Mouse (Mus musculus): ENCODE data around the gene Abcc6. TPM values are rescaled to one million over a fixed set of nuclear protein-coding genes. Genes with fewer than 3 reads are reported as not detected.
A peak's percentile ranks its signal among the peaks of the same experiment; 100 is the strongest.

The Abcc6 gene
- polyA plus RNA-seq, 1 experiment from 2014 or later, result 0.78 TPM

DNA sequence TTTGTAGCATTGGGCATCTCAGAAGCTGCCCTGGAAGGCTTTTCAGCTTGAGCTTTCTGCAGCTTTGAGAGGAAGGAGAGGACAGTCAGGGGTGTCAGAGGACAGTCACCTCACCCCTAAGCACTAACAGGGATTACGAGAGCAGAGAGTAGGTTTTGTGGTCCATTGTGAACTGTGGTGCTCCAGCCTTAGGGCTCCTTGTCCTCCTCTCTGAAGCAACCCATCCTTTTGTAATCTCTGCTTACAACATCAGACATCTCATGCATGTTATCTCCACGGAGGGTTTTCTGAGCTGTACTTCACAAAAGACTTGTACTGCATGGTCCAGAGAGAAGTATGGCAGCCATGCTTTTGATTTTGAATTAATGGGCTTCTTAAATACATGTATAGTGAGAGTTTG is 4.9 kb upstream of the Abcc6 start:
- peak overlapping the region; percentile 48; the same call in 1 of the 2 replicates for H3K4me2 ChIP-seq (replicated peaks; ENCODE audit: low read depth, low read length)
- peaks cover 16% of the 10 kb centered on the region; the same call in 1 of the 2 replicates for H3K4me1 ChIP-seq (ENCODE audit: control insufficient read depth, insufficient read depth, low read length)
- WGBS, result 68% methylated on average over 2 of the region's 2 CpGs
- H3K27me3 ChIP-seq (ENCODE audit: control insufficient read depth, insufficient read depth, low read length), result no peaks in the 10 kb centered on the region
- H3K36me3 ChIP-seq (ENCODE audit: control insufficient read depth, insufficient read depth, low read length), result peaks cover 4% of the 10 kb centered on the region; the same call in 1 of the 2 replicates
- ATAC-seq (ENCODE audit: insufficient number of reproducible peaks, insufficient read depth, low FRiP score, low read depth), result no peak
- no peak overlapping the region for H3K4me3 ChIP-seq (ENCODE audit: low read depth, low read length)
- no peak overlapping the region for H3K27ac ChIP-seq (ENCODE audit: low read length)
- H3K9me3 ChIP-seq (ENCODE audit: control insufficient read depth, low read depth, low read length), result no peaks in the 10 kb centered on the region
- H3K9ac ChIP-seq (replicated peaks; ENCODE audit: low read depth, low read length), result no peak overlapping the region

DNA sequence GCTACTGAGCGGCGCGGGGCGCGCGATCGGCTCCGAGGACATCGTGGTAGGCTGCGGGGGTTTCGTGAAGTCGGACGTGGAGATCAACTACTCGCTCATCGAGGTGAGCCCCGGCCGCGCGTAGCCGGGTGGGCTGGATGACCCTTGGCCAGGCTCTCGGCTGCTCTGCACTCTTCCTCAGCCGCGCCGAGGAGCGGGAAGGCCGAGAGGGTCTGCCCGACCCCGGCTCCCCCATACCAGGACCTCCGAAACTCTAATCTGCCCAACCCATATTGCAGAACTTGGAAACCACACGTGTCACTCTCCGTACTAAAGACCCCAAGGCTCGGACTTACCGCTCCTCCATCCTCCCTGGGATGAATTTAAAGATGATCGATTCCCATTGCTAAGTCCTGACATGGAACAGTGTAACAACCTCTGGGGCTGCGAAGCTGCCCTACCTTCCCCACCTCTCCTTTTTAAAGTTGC is 3.8 kb upstream of the Abcc6 start:
- Histone ChIP-seq H3K9me3 (ENCODE audit: control insufficient read depth, low read depth, low read length) (no peaks in the 10 kb centered on the region), H3K9ac (replicated peaks; ENCODE audit: low read depth, low read length) (peak overlapping the region; percentile 81), H3K4me1 (ENCODE audit: control insufficient read depth, insufficient read depth, low read length) (peaks cover 13% of the 10 kb centered on the region; the same call in 1 of the 2 replicates), H3K4me3 (ENCODE audit: low read depth, low read length) (peak overlapping the region; percentile 95), H3K27ac (ENCODE audit: low read length) (no peak overlapping the region), H3K4me2 (replicated peaks; ENCODE audit: low read depth, low read length) (peak overlapping the region; percentile 48), H3K36me3 (ENCODE audit: control insufficient read depth, insufficient read depth, low read length) (peaks cover 4% of the 10 kb centered on the region; the same call in 1 of the 2 replicates), H3K27me3 (ENCODE audit: control insufficient read depth, insufficient read depth, low read length) (no peaks in the 10 kb centered on the region)
- no peak for ATAC-seq (ENCODE audit: insufficient number of reproducible peaks, insufficient read depth, low FRiP score, low read depth)
- under 1% methylated on average over 35 of the region's 35 CpGs for WGBS

DNA sequence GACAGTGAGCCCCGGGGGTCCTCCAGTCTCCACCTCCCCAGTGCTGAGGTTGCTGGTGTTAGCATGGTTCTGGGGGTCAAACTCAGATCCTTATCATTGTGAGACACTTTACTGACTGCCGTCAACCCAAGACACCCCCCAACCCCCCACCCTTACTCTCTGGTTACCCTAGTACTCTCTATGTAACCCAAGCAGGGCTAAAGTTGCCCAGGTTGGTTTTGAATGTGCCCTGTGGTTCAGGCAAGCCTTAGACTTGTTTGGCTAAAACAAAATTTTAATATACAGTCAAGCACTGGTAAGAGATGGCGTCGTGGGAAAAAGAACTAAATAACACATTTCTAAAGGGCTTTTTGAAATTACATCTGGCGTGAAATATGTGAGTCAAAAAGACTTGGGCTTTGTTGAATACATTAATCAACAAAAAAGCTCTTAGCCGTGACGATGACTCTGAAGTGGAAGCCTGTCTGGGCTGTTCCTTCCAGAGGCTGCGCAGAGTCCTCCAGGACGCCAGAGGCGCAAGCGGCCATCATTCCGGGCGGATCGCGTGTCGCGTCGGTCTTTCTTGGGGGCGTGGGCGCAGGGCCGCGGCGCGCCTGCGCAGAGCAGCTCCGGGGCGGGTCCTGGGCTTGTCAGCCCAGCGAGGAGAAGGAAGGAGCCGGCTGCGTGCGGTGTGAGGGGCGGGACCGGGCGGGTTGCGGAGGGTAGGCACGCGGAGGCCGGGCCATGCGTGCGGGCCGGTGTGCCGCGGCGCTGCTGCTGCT is 3.2 kb upstream of the Abcc6 start, which contains the start of gene Nomo1:
TSS of gene Nomo1 (plus strand) at position 590 of the 761 bp plus-strand sequence.
- Histone ChIP-seq H3K27ac (ENCODE audit: low read length) (no peak within 1 kb of the TSS), H3K4me2 (replicated peaks; ENCODE audit: low read depth, low read length) (peak within 1 kb of the TSS; percentile 48), H3K4me3 (ENCODE audit: low read depth, low read length) (peak within 1 kb of the TSS; percentile 95), H3K36me3 (ENCODE audit: control insufficient read depth, insufficient read depth, low read length) (peaks cover 2% of the 10 kb centered on the region; the same call in 1 of the 2 replicates), H3K9me3 (ENCODE audit: control insufficient read depth, low read depth, low read length) (no peaks in the 10 kb centered on the region), H3K9ac (replicated peaks; ENCODE audit: low read depth, low read length) (peak within 1 kb of the TSS; percentile 81), H3K27me3 (ENCODE audit: control insufficient read depth, insufficient read depth, low read length) (no peaks in the 10 kb centered on the region), H3K4me1 (ENCODE audit: control insufficient read depth, insufficient read depth, low read length) (peaks cover 9% of the 10 kb centered on the region; the same call in 1 of the 2 replicates)
- WGBS, result 5% methylated on average over 44 of the region's 44 CpGs
- ATAC-seq (ENCODE audit: insufficient number of reproducible peaks, insufficient read depth, low FRiP score, low read depth), result peak; percentile 93

DNA sequence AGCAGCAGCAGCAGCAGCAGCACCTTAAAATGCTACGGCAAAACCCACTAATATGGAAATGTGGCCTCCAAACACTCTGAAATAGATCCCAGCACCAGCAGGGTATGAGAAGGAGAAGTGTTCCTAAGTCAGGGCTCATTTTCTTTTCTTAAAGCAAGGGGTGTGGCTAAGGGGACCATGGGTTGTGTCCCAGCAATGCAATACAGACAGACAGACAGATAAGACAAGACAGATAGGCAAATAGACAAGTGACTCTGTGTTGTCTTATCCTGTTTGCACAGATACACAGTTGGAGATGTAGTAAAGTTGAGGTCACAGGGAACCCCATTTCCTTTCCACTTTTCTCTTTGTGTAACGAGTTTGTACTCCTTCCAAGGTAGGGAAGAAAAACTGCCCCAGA is 973 bp upstream of the Abcc6 start:
- H3K27me3 ChIP-seq (ENCODE audit: control insufficient read depth, insufficient read depth, low read length), result no peaks in the 10 kb centered on the region
- H3K4me3 ChIP-seq (ENCODE audit: low read depth, low read length), result no peak overlapping the region
- H3K9me3 ChIP-seq (ENCODE audit: control insufficient read depth, low read depth, low read length), result no peaks in the 10 kb centered on the region
- WGBS, result 66% methylated on average over 2 of the region's 2 CpGs
- peaks cover 9% of the 10 kb centered on the region; the same call in 1 of the 2 replicates for H3K4me1 ChIP-seq (ENCODE audit: control insufficient read depth, insufficient read depth, low read length)
- no peaks in the 10 kb centered on the region for H3K36me3 ChIP-seq (ENCODE audit: control insufficient read depth, insufficient read depth, low read length)
- no peak overlapping the region for H3K27ac ChIP-seq (ENCODE audit: low read length)
- ATAC-seq (ENCODE audit: insufficient number of reproducible peaks, insufficient read depth, low FRiP score, low read depth), result no peak
- no peak overlapping the region for H3K4me2 ChIP-seq (replicated peaks; ENCODE audit: low read depth, low read length)
- no peak overlapping the region for H3K9ac ChIP-seq (replicated peaks; ENCODE audit: low read depth, low read length)

DNA sequence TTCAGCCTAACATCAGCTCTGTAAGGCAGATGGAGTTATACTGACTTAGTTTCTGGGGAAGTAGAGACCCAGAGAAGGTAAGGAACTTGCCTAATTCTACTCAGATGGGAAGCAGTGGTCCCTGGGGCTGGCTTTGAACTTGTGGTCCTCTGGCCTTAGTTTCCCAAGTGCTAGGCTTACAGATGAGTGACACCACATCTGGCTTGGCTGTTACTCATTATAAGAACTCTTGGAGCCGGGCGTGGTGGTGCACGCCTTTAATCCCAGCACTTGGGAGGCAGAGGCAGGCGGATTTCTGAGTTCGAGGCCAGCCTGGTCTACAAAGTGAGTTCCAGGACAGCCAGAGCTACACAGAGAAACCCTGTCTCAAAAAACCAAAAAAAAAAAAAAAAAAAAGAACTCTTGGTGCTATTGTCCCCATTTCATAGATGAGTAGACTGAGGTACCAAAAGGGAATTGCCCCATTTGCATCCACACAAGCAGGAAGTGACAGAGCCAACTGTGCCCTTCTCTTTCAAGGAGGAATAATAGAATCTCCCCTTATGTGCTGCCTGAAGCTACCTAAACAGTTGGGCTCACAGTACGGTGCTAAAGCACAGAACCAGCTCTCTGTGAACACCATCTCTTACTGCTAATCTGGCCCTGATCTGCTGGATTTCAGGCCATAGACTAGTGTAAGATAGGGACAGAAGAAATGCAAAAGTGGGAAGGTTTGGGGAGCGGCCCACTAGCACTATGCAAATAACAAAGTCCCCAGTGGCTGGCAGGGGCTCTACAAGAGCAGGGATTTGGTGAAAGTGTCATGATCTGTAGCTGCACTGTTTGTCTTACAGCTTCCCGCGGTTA is 580 bp downstream of the Abcc6 start:
- Histone ChIP-seq H3K4me1 (ENCODE audit: control insufficient read depth, insufficient read depth, low read length) (peaks cover 3% of the 10 kb centered on the region; the same call in 1 of the 2 replicates), H3K36me3 (ENCODE audit: control insufficient read depth, insufficient read depth, low read length) (no peaks in the 10 kb centered on the region), H3K9ac (replicated peaks; ENCODE audit: low read depth, low read length) (no peak overlapping the region; the same call in 1 of the 2 replicates), H3K9me3 (ENCODE audit: control insufficient read depth, low read depth, low read length) (no peaks in the 10 kb centered on the region), H3K4me3 (ENCODE audit: low read depth, low read length) (no peak overlapping the region), H3K4me2 (replicated peaks; ENCODE audit: low read depth, low read length) (peak overlapping the region; percentile 31), H3K27ac (ENCODE audit: low read length) (peak overlapping the region; percentile 45; the same call in 1 of the 2 replicates), H3K27me3 (ENCODE audit: control insufficient read depth, insufficient read depth, low read length) (no peaks in the 10 kb centered on the region)
- ATAC-seq (ENCODE audit: insufficient number of reproducible peaks, insufficient read depth, low FRiP score, low read depth), result peak; percentile 21
- WGBS, result 62% methylated on average over 9 of the region's 9 CpGs

DNA sequence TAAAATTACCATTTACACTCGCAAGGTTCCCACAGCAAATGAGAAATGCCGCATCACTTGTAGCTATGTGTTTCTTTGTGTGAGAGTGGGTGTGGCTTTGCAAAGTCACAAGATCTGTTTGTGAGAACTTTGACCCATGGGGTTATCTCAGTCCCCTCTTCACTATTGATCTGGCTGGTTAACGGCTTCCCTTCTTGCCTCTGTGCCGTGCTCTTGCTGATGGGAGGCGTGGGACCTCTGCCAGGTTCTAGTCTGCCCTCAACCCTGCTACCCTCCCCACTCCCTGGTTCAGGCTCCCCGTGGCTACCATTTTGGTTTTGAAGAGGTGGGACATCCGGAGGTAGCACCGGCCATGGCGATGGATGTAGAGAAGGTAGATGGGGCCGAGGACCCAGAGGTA is 1.4 kb downstream of the Abcc6 start:
- WGBS, result 75% methylated on average over 10 of the region's 10 CpGs
- H3K36me3 ChIP-seq (ENCODE audit: control insufficient read depth, insufficient read depth, low read length), result no peaks in the 10 kb centered on the region
- ATAC-seq (ENCODE audit: insufficient number of reproducible peaks, insufficient read depth, low FRiP score, low read depth), result no peak
- no peak overlapping the region for H3K4me3 ChIP-seq (ENCODE audit: low read depth, low read length)
- no peak overlapping the region for H3K9ac ChIP-seq (replicated peaks; ENCODE audit: low read depth, low read length)
- H3K4me1 ChIP-seq (ENCODE audit: control insufficient read depth, insufficient read depth, low read length), result no peaks in the 10 kb centered on the region
- no peak overlapping the region for H3K4me2 ChIP-seq (replicated peaks; ENCODE audit: low read depth, low read length)
- H3K27me3 ChIP-seq (ENCODE audit: control insufficient read depth, insufficient read depth, low read length), result no peaks in the 10 kb centered on the region
- H3K9me3 ChIP-seq (ENCODE audit: control insufficient read depth, low read depth, low read length), result no peaks in the 10 kb centered on the region
- H3K27ac ChIP-seq (ENCODE audit: low read length), result no peak overlapping the region

DNA sequence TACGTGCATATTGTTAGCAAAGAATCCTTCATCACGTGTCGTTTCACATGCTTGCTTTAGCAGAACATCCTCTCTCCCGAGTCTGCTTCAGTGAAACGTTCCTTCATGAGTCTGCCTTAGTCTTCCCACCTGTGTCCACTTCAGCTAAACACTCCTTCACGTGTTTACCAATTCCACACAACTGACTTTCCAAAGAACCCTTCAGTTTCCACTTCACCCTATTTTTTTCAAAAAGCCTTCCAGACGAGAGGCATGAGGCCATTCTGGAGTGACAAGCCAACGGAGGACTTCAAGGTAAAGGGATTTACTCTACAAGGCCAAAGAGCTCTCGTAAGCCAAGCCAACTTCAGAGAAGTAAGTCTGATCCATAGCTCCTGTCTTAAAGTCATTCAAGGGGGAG is 4.7 kb downstream of the Abcc6 start:
- 76% methylated on average over 9 of the region's 9 CpGs for WGBS
- Histone ChIP-seq H3K36me3 (ENCODE audit: control insufficient read depth, insufficient read depth, low read length) (no peaks in the 10 kb centered on the region), H3K27ac (ENCODE audit: low read length) (no peak overlapping the region), H3K9ac (replicated peaks; ENCODE audit: low read depth, low read length) (no peak overlapping the region), H3K9me3 (ENCODE audit: control insufficient read depth, low read depth, low read length) (no peaks in the 10 kb centered on the region), H3K4me1 (ENCODE audit: control insufficient read depth, insufficient read depth, low read length) (no peaks in the 10 kb centered on the region), H3K27me3 (ENCODE audit: control insufficient read depth, insufficient read depth, low read length) (no peaks in the 10 kb centered on the region), H3K4me3 (ENCODE audit: low read depth, low read length) (no peak overlapping the region), H3K4me2 (replicated peaks; ENCODE audit: low read depth, low read length) (no peak overlapping the region)
- ATAC-seq (ENCODE audit: insufficient number of reproducible peaks, insufficient read depth, low FRiP score, low read depth), result no peak

DNA sequence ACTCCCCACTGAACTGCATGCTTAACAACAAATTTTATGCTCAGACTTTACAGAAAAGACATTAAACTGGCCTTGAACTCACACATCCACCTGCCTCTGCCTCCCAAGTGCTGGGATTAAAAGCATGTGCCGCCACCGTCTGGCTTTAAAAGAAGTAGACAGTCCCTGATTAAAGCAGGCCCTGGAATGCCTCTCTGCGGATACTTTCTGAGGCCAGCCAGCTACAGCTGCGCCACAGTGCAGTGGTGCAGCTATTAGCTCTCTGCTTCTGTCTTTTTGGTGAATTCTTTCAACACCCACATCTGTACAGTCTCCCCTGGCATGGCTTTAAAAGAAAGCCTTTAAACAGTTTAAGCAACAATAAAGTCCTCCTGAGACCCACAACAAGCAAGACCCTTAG is 8.2 kb downstream of the Abcc6 start:
- Histone ChIP-seq H3K27ac (ENCODE audit: low read length) (no peak overlapping the region), H3K9me3 (ENCODE audit: control insufficient read depth, low read depth, low read length) (no peaks in the 10 kb centered on the region), H3K27me3 (ENCODE audit: control insufficient read depth, insufficient read depth, low read length) (no peaks in the 10 kb centered on the region), H3K4me3 (ENCODE audit: low read depth, low read length) (no peak overlapping the region), H3K36me3 (ENCODE audit: control insufficient read depth, insufficient read depth, low read length) (no peaks in the 10 kb centered on the region), H3K4me2 (replicated peaks; ENCODE audit: low read depth, low read length) (no peak overlapping the region), H3K4me1 (ENCODE audit: control insufficient read depth, insufficient read depth, low read length) (no peaks in the 10 kb centered on the region), H3K9ac (replicated peaks; ENCODE audit: low read depth, low read length) (no peak overlapping the region)
- ATAC-seq (ENCODE audit: insufficient number of reproducible peaks, insufficient read depth, low FRiP score, low read depth), result no peak
- WGBS, result 30% methylated on average over 4 of the region's 4 CpGs

All from stomach, embryonic 14.5 days (tissue).